Mouse (Mus musculus): ENCODE data around the gene Trp53.

The Trp53 gene

GRCm38 (mm10) chr11:69594853-69595252 lies 14.7 kb downstream of the Trp53 start:
- in situ Hi-C loops (cut with MseI, MboI): no loop called here

DNA sequence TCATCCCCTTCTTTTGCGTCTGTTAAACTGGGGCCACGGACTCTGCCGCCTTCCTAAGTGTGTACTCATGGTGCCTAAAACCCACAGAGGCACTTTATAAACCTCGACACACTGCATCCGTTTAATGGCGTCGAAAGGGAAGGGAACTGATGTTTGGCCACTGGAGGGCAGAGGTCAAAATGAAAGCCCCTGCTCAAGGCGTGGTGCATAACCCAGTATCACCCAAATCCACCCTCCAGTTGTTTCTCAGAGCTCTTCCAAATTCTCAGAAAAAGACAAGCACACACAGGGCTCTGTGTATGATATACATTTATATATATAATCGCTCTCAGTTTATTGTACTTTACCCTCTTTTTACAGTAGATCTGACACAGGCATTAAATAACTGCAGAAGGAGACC lies 19.3 kb downstream of the Trp53 start:
- in situ Hi-C loops (cut with MseI, MboI): no loop called here

DNA sequence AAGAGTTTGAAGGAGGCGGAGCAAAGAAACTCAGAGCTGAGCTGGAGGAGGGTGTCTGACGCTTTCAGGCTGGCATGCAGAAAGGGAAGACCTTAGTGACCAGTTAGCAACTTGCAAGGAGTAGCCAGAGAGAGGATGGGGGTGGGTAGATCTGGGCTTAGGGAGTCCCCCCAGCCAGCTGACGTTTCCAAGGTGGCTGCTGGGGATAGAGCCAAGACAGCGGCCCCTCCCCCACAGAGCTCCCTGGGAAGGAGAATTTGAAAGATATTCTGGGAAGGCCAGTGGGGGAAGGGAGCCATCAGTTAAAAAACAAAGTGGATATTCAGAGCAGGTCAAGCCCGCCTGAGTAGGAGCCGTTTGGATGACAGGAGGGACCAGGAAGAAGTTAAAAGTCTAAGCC lies 19.9 kb downstream of the Trp53 start:
- in situ Hi-C loops (cut with MseI, MboI): no loop called here

DNA sequence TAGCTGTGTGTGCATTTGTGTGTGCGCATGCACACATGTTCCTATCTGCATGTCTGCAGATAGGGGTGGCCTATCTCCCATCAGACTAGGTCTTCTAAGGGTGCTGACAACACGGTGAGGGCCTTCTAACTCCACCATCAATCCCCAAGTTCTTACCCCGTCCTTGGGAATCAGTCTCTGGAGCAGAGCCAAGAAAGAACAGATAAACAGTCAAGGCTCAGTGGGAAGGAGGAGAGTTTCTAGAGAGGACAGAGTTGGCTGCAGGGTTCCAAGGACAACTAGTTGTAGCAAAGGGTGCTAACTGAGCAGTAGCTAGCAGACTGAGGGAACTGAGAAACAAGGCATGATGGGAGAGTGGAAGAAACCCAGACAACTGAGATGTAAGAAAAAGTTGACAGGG lies 21.6 kb downstream of the Trp53 start:
- in situ Hi-C loops (cut with MseI, MboI): no loop called here

- in situ Hi-C loops (cut with MseI, MboI): no loop called here
Measured at GRCm38 (mm10) chr11:69603516-69603915, 23.4 kb downstream of the Trp53 start.

- in situ Hi-C loops (cut with MseI, MboI): no loop called here
Measured at GRCm38 (mm10) chr11:69604347-69604746, 24.2 kb downstream of the Trp53 start.

GRCm38 (mm10) chr11:69604795-69605664 lies 24.9 kb downstream of the Trp53 start:
- in situ Hi-C loops (cut with MseI, MboI): loop anchor here in 1 of 2 experiments (5.0 kb wide), 1 partner anchor 68 kb away; no protein-coding TSS in a partner anchor

GRCm38 (mm10) chr11:69605726-69606490 lies 25.7 kb downstream of the Trp53 start, which contains the start of gene Atp1b2:
Gene Atp1b2, minus strand, starts transcription at chr11:69605942.
- in situ Hi-C loops (cut with MseI, MboI): loop anchor here in 1 of 2 experiments (5.0 kb wide), 1 partner anchor 69 kb away; no protein-coding TSS in a partner anchor

GRCm38 (mm10) chr11:69606491-69606795 lies 26.3 kb downstream of the Trp53 start:
- in situ Hi-C loops (cut with MseI, MboI): loop anchor here in 1 of 2 experiments (5.0 kb wide), 1 partner anchor 69 kb away; no protein-coding TSS in a partner anchor

DNA sequence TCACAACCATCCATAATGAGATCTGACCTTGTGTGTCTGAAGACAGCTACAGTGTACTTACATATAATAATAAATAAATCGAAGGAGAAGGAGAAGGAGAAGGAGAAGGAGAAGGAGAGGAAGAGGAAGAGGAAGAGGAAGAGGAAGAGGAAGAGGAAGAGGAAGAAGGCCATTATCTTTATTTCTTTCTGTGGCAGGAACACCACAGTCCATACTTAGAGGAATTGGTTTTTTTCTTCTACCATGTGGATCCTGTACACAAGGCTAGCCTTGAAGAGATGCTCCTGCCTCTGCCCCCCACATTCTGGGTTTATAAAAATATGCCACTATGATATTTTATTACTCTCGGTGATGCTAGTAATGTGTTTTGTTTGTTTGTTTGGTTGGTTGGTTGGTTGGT lies 26.7 kb downstream of the Trp53 start:
- in situ Hi-C loops (cut with MseI, MboI): loop anchor here in 1 of 2 experiments (5.0 kb wide), 1 partner anchor 70 kb away; no protein-coding TSS in a partner anchor

DNA sequence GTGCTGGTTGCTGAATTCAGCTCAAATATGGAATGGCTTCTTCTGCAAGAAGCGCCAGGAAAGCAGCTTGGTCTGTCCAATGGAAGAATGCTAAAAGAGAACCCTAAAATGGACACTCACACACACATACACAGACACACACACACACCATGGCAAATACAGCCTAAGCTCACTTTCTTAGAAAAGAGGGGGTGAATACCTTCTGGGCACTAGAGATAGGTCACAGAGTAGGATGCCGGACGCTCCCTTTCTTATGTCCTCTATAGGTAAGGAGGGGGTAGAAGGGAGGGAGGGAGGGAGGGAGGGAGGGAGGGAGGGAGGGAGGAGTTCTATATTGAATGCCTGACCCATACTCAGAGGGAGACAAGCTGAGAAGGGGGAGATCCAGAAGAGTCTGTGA lies 28.4 kb downstream of the Trp53 start:
- in situ Hi-C loops (cut with MseI, MboI): loop anchor here in 1 of 2 experiments (5.0 kb wide), 1 partner anchor 71 kb away; no protein-coding TSS in a partner anchor

DNA sequence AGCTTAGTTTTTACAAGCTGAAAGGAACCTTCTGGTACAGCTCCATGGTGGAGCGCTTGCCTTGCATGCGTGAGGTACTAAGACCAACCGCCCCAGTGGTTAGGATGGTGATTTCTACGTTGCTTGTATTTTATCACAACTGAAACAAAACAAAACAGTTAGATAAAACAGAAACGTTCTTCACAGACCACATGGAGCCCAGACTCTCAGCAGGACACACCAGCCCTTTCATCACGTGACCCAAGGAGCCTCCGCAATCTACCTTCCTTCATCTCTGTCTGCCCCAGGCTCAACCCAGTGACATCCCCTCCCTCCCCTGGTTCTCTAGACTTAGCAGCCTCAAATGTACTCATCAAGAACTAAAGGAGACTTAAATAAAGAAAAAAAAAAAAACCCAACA lies 29.3 kb downstream of the Trp53 start:
- in situ Hi-C loops (cut with MseI, MboI): loop anchor here in 1 of 2 experiments (5.0 kb wide), 1 partner anchor 72 kb away; no protein-coding TSS in a partner anchor

GRCm38 (mm10) chr11:69610899-69611298 lies 30.7 kb downstream of the Trp53 start:
- in situ Hi-C loops (cut with MseI, MboI): loop anchor here in 1 of 2 experiments (10.0 kb wide), 1 partner anchor 76 kb away; no protein-coding TSS in a partner anchor

DNA sequence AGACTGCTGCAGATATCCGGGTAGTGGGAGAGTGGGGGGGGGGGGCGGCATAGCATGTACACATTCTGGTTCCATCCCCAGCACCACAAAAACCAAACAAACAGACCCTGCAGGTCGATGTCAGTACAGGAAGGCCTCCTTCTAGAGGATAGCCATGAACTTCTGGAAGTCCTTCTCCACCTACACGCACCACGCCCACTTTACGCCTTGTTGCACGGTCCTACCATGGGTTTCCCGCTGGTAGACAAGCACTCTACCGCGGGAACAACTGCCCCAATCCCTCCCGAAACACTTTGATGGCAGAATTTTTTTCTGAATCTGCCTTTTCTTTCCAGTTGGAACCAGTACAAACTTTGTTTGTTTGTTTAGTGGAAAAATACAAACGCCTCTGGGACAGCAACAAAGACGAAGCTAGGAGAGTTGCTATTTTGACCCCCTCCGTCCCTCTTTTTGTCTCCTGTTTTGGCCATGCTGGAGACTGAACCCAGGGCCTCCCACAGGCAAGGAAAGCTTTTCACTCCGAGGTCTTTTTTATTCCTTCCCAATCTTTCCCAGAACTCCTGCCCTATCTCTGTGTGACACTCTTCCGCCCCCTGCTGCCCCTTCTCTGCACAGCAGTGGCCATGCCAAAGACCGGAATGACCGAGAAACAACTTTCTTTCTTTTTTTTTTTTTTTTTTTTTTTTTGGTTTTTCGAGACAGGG lies 33.5 kb downstream of the Trp53 start:
- in situ Hi-C loops (cut with MseI, MboI): loop anchor here in 1 of 2 experiments (10.0 kb wide), 1 partner anchor 79 kb away; no protein-coding TSS in a partner anchor

DNA sequence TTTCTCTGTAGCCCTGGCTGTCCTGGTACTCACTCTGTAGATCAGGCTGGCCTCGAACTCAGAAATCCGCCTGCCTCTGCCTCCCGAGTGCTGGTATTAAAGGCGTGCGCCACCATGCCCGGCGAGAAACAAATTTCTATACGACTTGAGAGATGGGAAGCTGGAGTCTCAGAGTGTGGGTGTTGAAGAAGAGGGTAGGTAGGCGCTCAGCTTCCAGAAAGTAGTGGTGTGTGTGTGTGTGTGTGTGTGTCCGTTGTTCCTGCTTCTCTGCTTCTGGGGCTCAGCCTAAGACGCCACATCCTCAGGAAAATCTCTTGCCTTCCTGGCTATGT lies 34.1 kb downstream of the Trp53 start:
- in situ Hi-C loops (cut with MseI, MboI): loop anchor here in 1 of 2 experiments (10.0 kb wide), 1 partner anchor 79 kb away; no protein-coding TSS in a partner anchor

GRCm38 (mm10) chr11:69616781-69617180 lies 36.6 kb downstream of the Trp53 start:
- in situ Hi-C loops (cut with MseI, MboI): loop anchor here in 1 of 2 experiments (10.0 kb wide), 1 partner anchor 82 kb away; no protein-coding TSS in a partner anchor

DNA sequence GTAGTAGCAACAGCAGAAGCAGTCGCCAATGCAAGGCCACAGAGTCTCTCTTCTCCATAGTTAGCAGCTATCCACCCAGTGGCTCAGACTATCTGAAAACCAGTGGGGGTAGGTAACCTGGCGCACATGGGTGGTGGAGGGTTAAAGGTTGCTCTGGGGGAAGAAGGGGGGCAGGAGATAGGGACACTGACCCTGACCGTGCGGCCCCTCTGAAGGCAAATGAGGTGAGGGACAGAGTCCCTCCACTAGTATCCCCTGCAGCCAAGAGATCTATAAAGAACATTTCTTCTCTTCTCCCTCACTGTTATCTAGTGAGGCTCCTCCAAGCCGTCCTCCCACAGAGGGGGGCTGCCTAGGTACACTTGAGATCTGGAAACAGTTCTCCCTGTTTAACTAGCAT lies 37.6 kb downstream of the Trp53 start, which contains the start of gene Shbg:
Shbg (minus strand) TSS at position 101 of the 400 bp plus-strand sequence.
- in situ Hi-C loops (cut with MseI, MboI): loop anchor here in 1 of 2 experiments (10.0 kb wide), 1 partner anchor 83 kb away; no protein-coding TSS in a partner anchor

DNA sequence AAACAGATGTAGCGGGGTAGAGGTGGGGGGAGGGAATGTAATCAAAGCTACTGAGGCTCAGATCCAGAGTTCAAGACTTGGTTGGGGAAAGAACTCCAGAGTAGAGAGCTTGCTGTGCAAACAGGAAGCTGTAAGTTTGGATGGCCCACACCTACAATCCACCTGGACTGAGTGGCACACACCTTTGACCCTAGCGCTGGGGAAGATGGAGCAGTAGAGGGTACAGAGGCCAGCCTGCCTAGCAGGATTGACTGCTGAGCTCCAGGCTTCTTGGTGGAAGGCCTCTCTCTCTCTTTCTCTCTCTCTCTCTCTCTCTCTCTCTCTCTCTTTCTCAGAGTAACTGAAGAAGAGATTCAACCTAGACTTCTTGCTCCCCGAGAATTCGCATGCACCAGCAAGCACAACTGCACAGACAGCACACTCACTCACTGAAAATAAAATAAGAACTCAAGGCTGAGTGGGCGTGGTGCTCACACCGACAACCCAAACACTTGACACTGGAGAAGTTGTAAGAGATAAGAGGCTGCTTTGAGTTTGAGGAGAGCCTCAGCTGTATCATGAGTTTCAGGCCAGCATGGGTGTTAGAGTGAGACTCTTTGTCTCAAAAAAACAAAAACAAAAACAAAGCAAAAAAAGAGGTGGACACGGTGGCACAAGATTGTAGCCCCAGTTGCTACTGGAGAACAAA lies 40.4 kb downstream of the Trp53 start:
- in situ Hi-C loops (cut with MseI, MboI): no loop called here

DNA sequence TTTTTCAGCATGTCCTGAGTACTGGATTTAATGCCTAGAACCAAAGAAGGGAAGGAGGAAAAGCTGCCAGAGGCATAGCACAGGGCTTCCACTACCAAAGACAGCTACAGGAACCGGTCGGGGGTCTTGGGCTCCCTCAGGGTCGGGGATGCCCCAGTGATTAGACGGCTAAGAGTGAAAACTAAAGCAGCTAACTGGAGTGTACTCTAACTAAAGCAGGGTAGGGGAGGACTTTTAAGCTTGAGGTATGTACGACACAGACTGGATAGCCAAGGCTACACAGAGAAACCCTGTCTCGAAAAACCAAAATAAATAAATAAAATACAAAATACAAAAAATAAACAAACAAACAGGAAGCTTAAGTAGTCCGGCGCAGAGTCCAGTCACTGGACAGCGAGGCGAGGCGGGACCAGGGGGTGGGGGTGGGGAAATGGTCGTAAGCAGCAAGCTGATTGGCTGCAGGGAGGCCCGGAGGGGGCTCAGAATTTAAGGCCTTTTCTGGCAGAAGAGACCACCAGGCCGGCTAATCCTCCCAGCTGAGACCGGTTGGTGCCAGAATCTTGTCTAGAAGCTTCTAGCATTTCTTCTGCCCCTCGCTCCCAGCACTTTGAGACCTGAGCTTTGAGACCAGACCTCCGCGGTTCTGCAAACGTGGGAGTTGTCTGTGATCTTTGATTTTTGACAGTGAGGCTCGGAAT lies 41.6 kb downstream of the Trp53 start, which contains the start of gene Sat2:
Sat2 (plus strand) TSS at position 454 of the 698 bp plus-strand sequence.
- in situ Hi-C loops (cut with MseI, MboI): no loop called here

- in situ Hi-C loops (cut with MseI, MboI): no loop called here
Measured at GRCm38 (mm10) chr11:69622406-69622805, 42.2 kb downstream of the Trp53 start.
